ENCODE assay signal across 8 mouse cellular contexts in genomic region chr8:84236998-84237473, GRCm38 (mm10). TPM values are rescaled to one million over a fixed set of nuclear protein-coding genes. Genes with fewer than 3 reads are reported as not detected.
DNase-seq lines count a peak whose midpoint lies in the region; ATAC-seq lines count a peak whose summit lies in the region.

Gene Zswim4 (minus strand): TSS chr8:84237055.

- peak within 1 kb of the TSS; percentile 97 for H3K9ac ChIP-seq in forebrain, embryonic 14.5 days (ENCODE audit: low read length)
- peak within 1 kb of the TSS; percentile 84 for H3K9ac ChIP-seq in neural tube, embryonic 15.5 days (replicated peaks)

- peak; percentile 98 for ATAC-seq in forebrain, embryonic 14.5 days
- peak; percentile 98 for ATAC-seq in neural tube, embryonic 15.5 days (ENCODE audit: low FRiP score)

- no peaks in the 10 kb centered on the region for H3K9me3 ChIP-seq in forebrain, embryonic 14.5 days (replicated peaks; ENCODE audit: control insufficient read depth, low read length)
- no peaks in the 10 kb centered on the region for H3K9me3 ChIP-seq in neural tube, embryonic 15.5 days (replicated peaks)

- intact Hi-C loops in heart, postnatal 14 days (cut with DNase I): loop anchor here (10.0 kb wide), 1 partner anchor 48 kb away; no protein-coding TSS in a partner anchor

- DNase-seq in ES-CJ7 (ENCODE audit: low read depth, low spot score): peak; percentile 100
- DNase-seq in cerebellum, adult 11 months: peak; percentile 98
- peak; percentile 100 for DNase-seq in forebrain, embryonic 14.5 days (ENCODE audit: low spot score)
- DNase-seq in heart, postnatal 14 days: peak; percentile 96 to 97
- DNase-seq in layer of hippocampus, adult 11-12 months (ENCODE audit: low spot score): peak; percentile 99
- DNase-seq in lung, adult 18-20 months: peak; percentile 99
- DNase-seq in testis, postnatal 14 days (ENCODE audit: low spot score): peak; percentile 99

- peak within 1 kb of the TSS; percentile 91 for H3K4me3 ChIP-seq in forebrain, embryonic 14.5 days (ENCODE audit: low read depth, low read length)
- H3K4me3 ChIP-seq in neural tube, embryonic 15.5 days (replicated peaks): peak within 1 kb of the TSS; percentile 65

- H3K4me2 ChIP-seq in forebrain, embryonic 14.5 days (ENCODE audit: low read length): peak within 1 kb of the TSS; percentile 91
- H3K4me2 ChIP-seq in neural tube, embryonic 15.5 days: peak within 1 kb of the TSS; percentile 84

- under 1% methylated on average over 35 of the region's 35 CpGs for WGBS in forebrain, embryonic 14.5 days
- under 1% methylated on average over 35 of the region's 35 CpGs for WGBS in neural tube, embryonic 15.5 days

- H3K4me1 ChIP-seq in forebrain, embryonic 14.5 days (ENCODE audit: control insufficient read depth, insufficient read depth, low read length): peaks cover 17% of the 10 kb centered on the region
- H3K4me1 ChIP-seq in neural tube, embryonic 15.5 days: peaks cover 40% of the 10 kb centered on the region

- no peaks in the 10 kb centered on the region for H3K27me3 ChIP-seq in forebrain, embryonic 14.5 days (replicated peaks; ENCODE audit: control insufficient read depth, insufficient read depth, low read length)
- H3K27me3 ChIP-seq in neural tube, embryonic 15.5 days (replicated peaks): no peaks in the 10 kb centered on the region

- peaks cover 30% of the 10 kb centered on the region for H3K36me3 ChIP-seq in forebrain, embryonic 14.5 days (ENCODE audit: control insufficient read depth, insufficient read depth, low read length)
- H3K36me3 ChIP-seq in neural tube, embryonic 15.5 days: peaks cover 8% of the 10 kb centered on the region; the same call in 1 of the 2 replicates

- peak within 1 kb of the TSS; percentile 80 for H3K27ac ChIP-seq in forebrain, embryonic 14.5 days (ENCODE audit: low read depth, low read length)
- peak within 1 kb of the TSS; percentile 89 for H3K27ac ChIP-seq in neural tube, embryonic 15.5 days (replicated peaks)

RNA-seq across cellular contexts. Expression of gene Zswim4, which starts in this region (rescaled TPM):
- 22.6 and 26.9 TPM in 2 replicates for polyA plus RNA-seq in forebrain, embryonic 14.5 days (2014; fragmentation: Nextera tagmentation; extraction: Ambion mirVana)
- total RNA-seq in heart, postnatal 14 days (2021): 10 to 100 TPM in 1 of 2 experiments, 1 to 10 TPM in 1; 9.1 to 10.1 TPM
- polyA plus RNA-seq in neural tube, embryonic 15.5 days (2015; fragmentation: Nextera tagmentation; extraction: Ambion mirVana): 14.8 and 16.0 TPM in 2 replicates

Comparison
In these comparisons a context has a peak if more than half of its experiments do, and no peak if none do; other contexts are left out.
1. Peak in every context shown above with its lines: DNase-seq, ATAC-seq, H3K4me3 ChIP-seq and H3K27ac ChIP-seq.